Mouse (Mus musculus) stomach, postnatal 0 days (tissue): ENCODE measurements around the gene Nkapd1. TPM values are rescaled to one million over a fixed set of nuclear protein-coding genes. Genes with fewer than 3 reads are reported as not detected.
"Not testable (repeated sequence)": the region's sequence is repeated elsewhere in the genome, so short reads cannot be mapped to it uniquely, and the experiment has no call there.

Experiments
- ATAC-seq: fragments of 200-750 bp; cut with Nextera tagmentation; 2 replicates; pipeline ENCODE4 v1.8.0; 2017; ENCODE audit not compliant: low FRiP score, low TSS enrichment
- DNase-seq: peaks from one replicate; pipeline ENCODE4 v3.0.0-alpha.2; 2016; ENCODE audit warnings: low spot score
- H3K27ac ChIP-seq: fragments of 300-500 bp; sonication (generic); replicated peaks from 2 replicates; pipeline ENCODE4 v1.5.1; 2014; ENCODE audit warnings: mild to moderate bottlenecking, control low read depth
- H3K27me3 ChIP-seq: fragments of 300-500 bp; sonication (generic); 2 replicates; pipeline ENCODE4 v1.6.1; 2014; ENCODE audit warnings: low read length; ENCODE audit not compliant: control insufficient read depth, insufficient read depth
- H3K36me3 ChIP-seq: fragments of 300-500 bp; sonication (generic); 2 replicates; pipeline ENCODE4 v1.6.1; 2014; ENCODE audit warnings: low read length, mixed read lengths; ENCODE audit not compliant: control insufficient read depth, insufficient read depth
- H3K4me1 ChIP-seq: fragments of 300-500 bp; sonication (generic); replicated peaks from 2 replicates; pipeline ENCODE4 v1.6.1; 2014; ENCODE audit warnings: antibody characterized with exemption; ENCODE audit not compliant: control insufficient read depth, insufficient read depth
- H3K4me2 ChIP-seq: fragments of 300-500 bp; sonication (generic); replicated peaks from 2 replicates; pipeline ENCODE4 v1.6.1; 2014; ENCODE audit warnings: low read depth, mild to moderate bottlenecking, control low read depth, moderate library complexity
- H3K4me3 ChIP-seq: fragments of 300-500 bp; sonication (generic); 2 replicates; pipeline ENCODE4 v1.5.1; 2014; ENCODE audit warnings: low read depth, low read length, control low read depth
- H3K9ac ChIP-seq: fragments of 300-500 bp; sonication (generic); 2 replicates; pipeline ENCODE4 v1.6.1; 2014; ENCODE audit warnings: mild to moderate bottlenecking, low read length, control low read depth, mixed read lengths
- H3K9me3 ChIP-seq: fragments of 300-500 bp; sonication (generic); 2 replicates; pipeline ENCODE4 v1.6.1; 2016; ENCODE audit warnings: low read length; ENCODE audit not compliant: control insufficient read depth
- CTCF ChIP-seq: IDR thresholded peaks from 2 replicates; pipeline ENCODE4 v1.5.1; 2016; ENCODE audit warnings: antibody characterized with exemption, low read depth, mild to moderate bottlenecking, moderate library complexity
- EP300 ChIP-seq: optimal IDR thresholded peaks from 2 replicates; pipeline ENCODE3; 2016; ENCODE audit warnings: antibody characterized with exemption
- WGBS: fragments of 180-500 bp; shearing (Covaris S2); extraction: QIAGEN DNeasy Blood & Tissue Kit; methylation state at CpG from one replicate; pipeline ENCODE4 v1.1.7; 2014; 5-methylcytosine and 5-hydroxymethylcytosine counted together
- polyA plus RNA-seq: library from polyadenylated mRNA; unstranded; fragments of >200 nt; fragmentation: Nextera tagmentation; extraction: Ambion mirVana; gene quantifications from 2 replicates; pipeline ENCODE4 v1.2.1, GENCODE M21; 2015

The Nkapd1 gene
- polyA plus RNA-seq, 1 experiment from 2014 or later = 16.1 TPM

- no peak overlapping the region for H3K4me2 ChIP-seq
- H3K4me3 ChIP-seq = no peak overlapping the region
- H3K9me3 ChIP-seq = no peaks in the 10 kb centered on the region
- DNase-seq (peak; percentile 17), ATAC-seq (peak; percentile 67; the same call in 1 of the 2 replicates)
- no peaks in the 10 kb centered on the region; the same call in 1 of the 2 replicates for H3K36me3 ChIP-seq
- TF ChIP-seq EP300 (no peak), CTCF (no peak)
- no peak overlapping the region for H3K27ac ChIP-seq
- H3K27me3 ChIP-seq = no peaks in the 10 kb centered on the region
- H3K9ac ChIP-seq = no peak overlapping the region
- 80% methylated on average over 6 of the region's 6 CpGs for WGBS
- H3K4me1 ChIP-seq = no peaks in the 10 kb centered on the region
Measured at GRCm38 (mm10) chr9:50632016-50632688, 14.9 kb upstream of the Nkapd1 start.

- ATAC-seq, H3K9ac ChIP-seq, H3K27ac ChIP-seq, H3K9me3 ChIP-seq, H3K4me3 ChIP-seq, H3K4me2 ChIP-seq, H3K36me3 ChIP-seq, H3K27me3 ChIP-seq, DNase-seq, H3K4me1 ChIP-seq: not testable (repeated sequence)
- WGBS = 96% methylated on average over 6 of the region's 8 CpGs
Measured at GRCm38 (mm10) chr9:50630903-50631302, 13.6 kb upstream of the Nkapd1 start.

- WGBS = 60% methylated on average over 9 of the region's 9 CpGs
- Histone ChIP-seq H3K4me1 (no peaks in the 10 kb centered on the region; the same call in 1 of the 2 replicates), H3K27me3 (no peaks in the 10 kb centered on the region), H3K4me2 (peak overlapping the region; percentile 80), H3K36me3 (0 out of 2 replicates have a peak, but pooled peaks cover 2% of the 10 kb centered on the region), H3K27ac (no peak overlapping the region), H3K4me3 (peak overlapping the region; percentile 92), H3K9ac (no peak overlapping the region), H3K9me3 (no peaks in the 10 kb centered on the region)
- no peak for DNase-seq
- no peak for ATAC-seq
- TF ChIP-seq CTCF (no peak), EP300 (no peak)
Measured at GRCm38 (mm10) chr9:50617794-50618330, 598 bp upstream of the Nkapd1 start.

- peak overlapping the region; percentile 92 for H3K4me3 ChIP-seq
- no peak for DNase-seq
- H3K27ac ChIP-seq = peak overlapping the region; percentile 99
- H3K27me3 ChIP-seq = no peaks in the 10 kb centered on the region
- H3K9ac ChIP-seq = peak overlapping the region; percentile 90
- TF ChIP-seq EP300 (no peak), CTCF (no peak)
- WGBS = 31% methylated on average over 11 of the region's 11 CpGs
- H3K4me1 ChIP-seq = no peaks in the 10 kb centered on the region; the same call in 1 of the 2 replicates
- peak overlapping the region; percentile 80 for H3K4me2 ChIP-seq
- no peak for ATAC-seq
- H3K36me3 ChIP-seq = peaks cover 2% of the 10 kb centered on the region; the same call in 1 of the 2 replicates
- H3K9me3 ChIP-seq = no peaks in the 10 kb centered on the region
Measured at GRCm38 (mm10) chr9:50616161-50616560, 1.1 kb downstream of the Nkapd1 start.

- Histone ChIP-seq H3K9ac (no peak overlapping the region), H3K4me2 (no peak overlapping the region), H3K27ac (no peak overlapping the region), H3K27me3 (no peaks in the 10 kb centered on the region), H3K4me3 (no peak overlapping the region), H3K4me1 (no peaks in the 10 kb centered on the region; the same call in 1 of the 2 replicates), H3K9me3 (no peaks in the 10 kb centered on the region), H3K36me3 (peaks cover 9% of the 10 kb centered on the region)
- TF ChIP-seq CTCF = no peak
- TF ChIP-seq EP300 = no peak
- WGBS = 90% methylated on average over 4 of the region's 4 CpGs
- DNase-seq (no peak), ATAC-seq (no peak)
Measured at GRCm38 (mm10) chr9:50612115-50612514, 5.1 kb downstream of the Nkapd1 start.

GRCm38 (mm10) chr9:50604338-50604737 is 12.9 kb downstream of the Nkapd1 start:
- TF ChIP-seq EP300 = no peak
- no peak for TF ChIP-seq CTCF
- under 1% methylated on average over 6 of the region's 6 CpGs for WGBS

More at GRCm38 (mm10) chr9:50604338-50604737, 12.9 kb downstream of the Nkapd1 start:
- peak overlapping the region; percentile 86 for H3K9ac ChIP-seq
- H3K9me3 ChIP-seq = no peaks in the 10 kb centered on the region
- peak overlapping the region; percentile 91 for H3K27ac ChIP-seq
- peaks cover 10% of the 10 kb centered on the region; the same call in 1 of the 2 replicates for H3K36me3 ChIP-seq
- H3K4me1 ChIP-seq = peaks cover 5% of the 10 kb centered on the region
- peak overlapping the region; percentile 63 for H3K4me3 ChIP-seq
- DNase-seq = no peak
- peak overlapping the region; percentile 76 for H3K4me2 ChIP-seq
- no peaks in the 10 kb centered on the region for H3K27me3 ChIP-seq
- ATAC-seq = no peak
